Mouse (Mus musculus) C2C12 (cell line): ENCODE data around the gene Rhd. TPM values are rescaled to one million over a fixed set of nuclear protein-coding genes. Genes with fewer than 3 reads are reported as not detected.

Experiments used
- H3K27me3 ChIP-seq: one replicate; pipeline ENCODE4 v1.6.1; 2011; ENCODE audit not compliant: control insufficient read depth, insufficient read depth, insufficient read length
- H3K36me3 ChIP-seq: one replicate; pipeline ENCODE4 v1.6.1; 2011; ENCODE audit not compliant: control insufficient read depth, insufficient read depth
- H3K4me3 ChIP-seq: one replicate; pipeline ENCODE4 v1.5.1; 2011; ENCODE audit warnings: mild to moderate bottlenecking, control low read depth; ENCODE audit not compliant: poor library complexity, insufficient read depth, severe bottlenecking
- H3K79me2 ChIP-seq: one replicate; pipeline ENCODE4 v1.6.1; 2011; ENCODE audit not compliant: control insufficient read depth, insufficient read depth
- H3K79me3 ChIP-seq: one replicate; pipeline ENCODE4 v1.6.1; 2011; ENCODE audit warnings: low read depth, control low read depth
- H3ac ChIP-seq: one replicate; pipeline ENCODE3; 2011; ENCODE audit warnings: low read depth; ENCODE audit not compliant: control insufficient read depth, insufficient read length
- CEBPB ChIP-seq: IDR thresholded peaks from one replicate; pipeline ENCODE4 v1.6.1; 2011; ENCODE audit warnings: low read depth, mild to moderate bottlenecking, control low read depth, moderate library complexity
- CTCF ChIP-seq: IDR thresholded peaks from one replicate; pipeline ENCODE4 v1.5.1; 2011; ENCODE audit not compliant: control insufficient read depth, insufficient read depth, insufficient read length
- FOSL1 ChIP-seq: IDR thresholded peaks from one replicate; pipeline ENCODE4 v1.8.0; 2011; ENCODE audit warnings: mild to moderate bottlenecking, low read length; ENCODE audit not compliant: poor library complexity, insufficient read depth, severe bottlenecking
- MAX ChIP-seq: IDR thresholded peaks from one replicate; pipeline ENCODE4 v1.6.1; 2011; ENCODE audit warnings: mild to moderate bottlenecking, control low read depth
- MYOD1 ChIP-seq: IDR thresholded peaks from one replicate; pipeline ENCODE4 v1.6.1; 2011; ENCODE audit warnings: low read depth; ENCODE audit not compliant: control insufficient read depth, insufficient read length
- MYOG ChIP-seq: IDR thresholded peaks from one replicate; pipeline ENCODE4 v1.6.1; 2011; ENCODE audit not compliant: control insufficient read depth, insufficient read length; ENCODE audit errors: extremely low read depth
- USF1 ChIP-seq: IDR thresholded peaks from one replicate; pipeline ENCODE4 v1.6.1; 2011; ENCODE audit warnings: low read depth, mild to moderate bottlenecking, control low read depth, moderate library complexity
- polyA plus RNA-seq: library from polyadenylated mRNA; unstranded; fragments of >200 nt; fragmentation: generic; extraction: Trizol; gene quantifications from one replicate; pipeline ENCODE4 v1.2.1, GENCODE M21; 2012; ENCODE audit warnings: missing spikeins

Rhd gene
- polyA plus RNA-seq, 1 experiment, result 0.14 TPM

- H3K79me3 ChIP-seq, result peaks cover 23% of the 10 kb centered on the region
- H3K79me2 ChIP-seq, result peaks cover 41% of the 10 kb centered on the region
- H3K36me3 ChIP-seq, result no peaks in the 10 kb centered on the region
- H3K4me3 ChIP-seq, result peak overlapping the region; percentile 64
- no peaks in the 10 kb centered on the region for H3K27me3 ChIP-seq
- H3ac ChIP-seq, result peak overlapping the region; percentile 80
- TF ChIP-seq MAX (peak; percentile 45), CEBPB (no peak)
These were observed 10.5 kb upstream of the Rhd start for GRCm38 (mm10) chr4:134853637-134854485.

GRCm38 (mm10) chr4:134855371-134855770 lies 9.0 kb upstream of the Rhd start:
- no peak for TF ChIP-seq CEBPB
- no peak for TF ChIP-seq MYOG
- TF ChIP-seq CTCF, result no peak
- no peak for TF ChIP-seq MAX
- no peak for TF ChIP-seq USF1
- TF ChIP-seq MYOD1, result no peak
- no peak for TF ChIP-seq FOSL1
- Histone ChIP-seq H3K27me3 (no peaks in the 10 kb centered on the region), H3K4me3 (no peak overlapping the region), H3K79me3 (peaks cover 17% of the 10 kb centered on the region), H3ac (no peak overlapping the region), H3K79me2 (peaks cover 26% of the 10 kb centered on the region), H3K36me3 (no peaks in the 10 kb centered on the region)

DNA sequence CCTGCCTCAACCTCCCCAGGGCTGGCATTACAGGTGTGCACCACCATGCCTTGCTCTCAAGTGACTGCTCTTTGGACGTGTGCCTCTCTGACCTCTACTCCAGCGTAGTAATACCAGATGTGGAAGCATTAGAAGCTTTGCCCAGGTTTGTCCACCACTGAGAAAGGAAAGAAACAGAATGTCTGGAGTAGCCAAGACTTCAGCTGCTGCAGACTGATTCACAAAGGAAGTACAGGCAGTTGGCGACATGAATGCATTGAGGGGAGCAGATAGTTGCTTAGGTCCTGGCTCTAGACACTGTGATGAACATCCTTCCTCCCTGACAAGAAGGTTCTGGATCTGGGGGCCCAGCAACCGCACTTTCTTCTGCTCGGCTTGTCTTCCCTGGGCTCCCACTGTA lies 8.3 kb upstream of the Rhd start:
- Histone ChIP-seq H3ac (no peak overlapping the region), H3K79me2 (peaks cover 19% of the 10 kb centered on the region), H3K36me3 (no peaks in the 10 kb centered on the region), H3K27me3 (no peaks in the 10 kb centered on the region), H3K79me3 (peaks cover 12% of the 10 kb centered on the region), H3K4me3 (no peak overlapping the region)
- TF ChIP-seq MAX, result no peak
- TF ChIP-seq CEBPB, result no peak

- H3ac ChIP-seq, result no peak overlapping the region
- H3K36me3 ChIP-seq, result no peaks in the 10 kb centered on the region
- no peaks in the 10 kb centered on the region for H3K27me3 ChIP-seq
- H3K79me3 ChIP-seq, result peaks cover 8% of the 10 kb centered on the region
- peaks cover 14% of the 10 kb centered on the region for H3K79me2 ChIP-seq
- H3K4me3 ChIP-seq, result no peak overlapping the region
- TF ChIP-seq MYOG, result no peak
- TF ChIP-seq USF1, result no peak
- TF ChIP-seq CEBPB, result peak; percentile 43
- TF ChIP-seq FOSL1, result no peak
- no peak for TF ChIP-seq MAX
- TF ChIP-seq MYOD1, result no peak
- TF ChIP-seq CTCF, result no peak
These were observed 7.8 kb upstream of the Rhd start for GRCm38 (mm10) chr4:134856501-134856900.

GRCm38 (mm10) chr4:134858494-134858893 lies 5.8 kb upstream of the Rhd start:
- no peak for TF ChIP-seq FOSL1
- TF ChIP-seq MAX, result no peak
- no peak for TF ChIP-seq USF1
- TF ChIP-seq MYOD1, result no peak
- no peak for TF ChIP-seq MYOG
- Histone ChIP-seq H3K27me3 (peaks cover 3% of the 10 kb centered on the region), H3K79me2 (no peaks in the 10 kb centered on the region), H3K79me3 (no peaks in the 10 kb centered on the region), H3K4me3 (no peak overlapping the region), H3K36me3 (no peaks in the 10 kb centered on the region), H3ac (no peak overlapping the region)

DNA sequence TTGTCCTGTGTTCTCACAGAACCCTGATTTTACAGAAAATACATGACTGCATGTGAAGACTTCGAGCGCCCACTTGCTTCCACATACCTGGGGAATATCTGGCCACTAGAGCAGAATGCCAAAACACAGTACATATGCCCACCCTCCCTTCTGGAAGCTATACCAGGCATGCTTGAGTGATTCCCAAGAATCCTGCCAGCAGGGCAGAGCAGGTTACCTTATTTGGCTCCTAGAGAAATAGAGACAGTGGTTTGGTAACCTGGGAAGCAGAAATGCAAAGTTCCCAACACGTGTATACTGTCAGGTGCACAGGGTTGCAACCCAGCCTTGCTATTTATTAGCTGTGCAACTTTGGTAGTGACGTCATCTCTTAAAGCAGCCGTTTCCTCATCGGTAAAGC lies 2.5 kb upstream of the Rhd start:
- peaks cover 17% of the 10 kb centered on the region for H3K27me3 ChIP-seq
- TF ChIP-seq CEBPB, result no peak
- TF ChIP-seq FOSL1, result no peak
- TF ChIP-seq MYOG, result no peak
- no peak for TF ChIP-seq MAX
- TF ChIP-seq USF1, result no peak
- TF ChIP-seq CTCF, result no peak
- TF ChIP-seq MYOD1, result no peak
- no peaks in the 10 kb centered on the region for H3K79me2 ChIP-seq
- no peaks in the 10 kb centered on the region for H3K36me3 ChIP-seq
- no peak overlapping the region for H3K4me3 ChIP-seq
- no peaks in the 10 kb centered on the region for H3K79me3 ChIP-seq
- no peak overlapping the region for H3ac ChIP-seq
